Mouse (Mus musculus) midbrain, embryonic 16.5 days (tissue): ENCODE data around the gene Mfng. TPM values are rescaled to one million over a fixed set of nuclear protein-coding genes. Genes with fewer than 3 reads are reported as not detected.
A peak's percentile ranks its signal among the peaks of the same experiment; 100 is the strongest.

Experiments used
- ATAC-seq: fragments of 200-750 bp; cut with Nextera tagmentation; 2 replicates; pipeline ENCODE4 v1.8.0; 2017; ENCODE audit warnings: moderate TSS enrichment
- H3K27ac ChIP-seq: fragments of 300-500 bp; sonication (generic); 2 replicates; pipeline ENCODE4 v1.5.1; 2014; ENCODE audit warnings: mild to moderate bottlenecking, low read length, mixed read lengths
- H3K27me3 ChIP-seq: fragments of 300-500 bp; sonication (generic); 2 replicates; pipeline ENCODE4 v1.6.1; 2014; ENCODE audit warnings: low read depth, low read length, mixed read lengths; ENCODE audit not compliant: control insufficient read depth, insufficient read depth
- H3K36me3 ChIP-seq: fragments of 300-500 bp; sonication (generic); 2 replicates; pipeline ENCODE4 v1.6.1; 2014; ENCODE audit warnings: mild to moderate bottlenecking, low read length, moderate library complexity, mixed read lengths; ENCODE audit not compliant: control insufficient read depth, insufficient read depth
- H3K4me1 ChIP-seq: fragments of 300-500 bp; sonication (generic); 2 replicates; pipeline ENCODE4 v1.6.1; 2014; ENCODE audit warnings: mild to moderate bottlenecking, low read length, mixed read lengths; ENCODE audit not compliant: control insufficient read depth, insufficient read depth
- H3K4me2 ChIP-seq: fragments of 300-500 bp; sonication (generic); 2 replicates; pipeline ENCODE4 v1.6.1; 2014; ENCODE audit warnings: mild to moderate bottlenecking, low read length, mixed read lengths
- H3K4me3 ChIP-seq: fragments of 300-500 bp; sonication (generic); 2 replicates; pipeline ENCODE4 v1.5.1; 2014; ENCODE audit warnings: low read depth, mild to moderate bottlenecking, low read length, moderate library complexity, mixed read lengths
- H3K9ac ChIP-seq: fragments of 300-500 bp; sonication (generic); 2 replicates; pipeline ENCODE4 v1.6.1; 2014; ENCODE audit warnings: low read depth, low read length, mixed read lengths
- H3K9me3 ChIP-seq: fragments of 300-500 bp; sonication (generic); replicated peaks from 2 replicates; pipeline ENCODE4 v1.6.1; 2014; ENCODE audit warnings: mild to moderate bottlenecking, low read length, mixed read lengths; ENCODE audit not compliant: control insufficient read depth, poor library complexity, severe bottlenecking
- WGBS: fragments of 180-500 bp; shearing (Covaris S2); extraction: QIAGEN DNeasy Blood & Tissue Kit; methylation state at CpG from one replicate; pipeline ENCODE4 v1.1.7; 2014; 5-methylcytosine and 5-hydroxymethylcytosine counted together
- polyA plus RNA-seq: library from polyadenylated mRNA; unstranded; fragments of >200 nt; fragmentation: Nextera tagmentation; extraction: Ambion mirVana; gene quantifications from 2 replicates; pipeline ENCODE4 v1.2.1, GENCODE M21; 2015

The Mfng gene
- polyA plus RNA-seq, 1 experiment from 2014 or later = 13.5 TPM

DNA sequence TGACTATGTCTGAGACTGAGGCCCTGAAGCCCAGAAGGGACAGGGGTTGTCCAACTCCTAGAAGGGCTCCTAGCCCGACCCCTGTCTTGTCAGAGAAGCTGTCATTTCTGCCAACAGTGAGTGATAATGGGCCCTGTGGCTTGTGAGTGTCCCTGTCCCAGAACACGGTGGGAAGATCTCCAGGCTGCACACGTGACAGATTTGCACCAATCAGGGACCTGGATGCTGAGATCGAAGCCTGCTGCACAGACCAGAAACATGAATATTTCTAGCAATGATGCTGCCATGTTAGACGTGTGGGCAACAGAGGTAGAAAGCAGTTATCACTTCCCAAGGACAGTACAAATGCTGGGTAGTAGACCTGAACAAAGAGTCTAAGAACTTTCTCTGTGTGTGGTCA, 11.2 kb upstream of the Mfng start:
- Histone ChIP-seq H3K27me3 (no peaks in the 10 kb centered on the region), H3K9ac (no peak overlapping the region), H3K4me1 (no peaks in the 10 kb centered on the region), H3K4me3 (no peak overlapping the region), H3K36me3 (no peaks in the 10 kb centered on the region), H3K27ac (no peak overlapping the region), H3K4me2 (no peak overlapping the region), H3K9me3 (no peaks in the 10 kb centered on the region)
- no peak for ATAC-seq
- WGBS = 70% methylated on average over 5 of the region's 5 CpGs

DNA sequence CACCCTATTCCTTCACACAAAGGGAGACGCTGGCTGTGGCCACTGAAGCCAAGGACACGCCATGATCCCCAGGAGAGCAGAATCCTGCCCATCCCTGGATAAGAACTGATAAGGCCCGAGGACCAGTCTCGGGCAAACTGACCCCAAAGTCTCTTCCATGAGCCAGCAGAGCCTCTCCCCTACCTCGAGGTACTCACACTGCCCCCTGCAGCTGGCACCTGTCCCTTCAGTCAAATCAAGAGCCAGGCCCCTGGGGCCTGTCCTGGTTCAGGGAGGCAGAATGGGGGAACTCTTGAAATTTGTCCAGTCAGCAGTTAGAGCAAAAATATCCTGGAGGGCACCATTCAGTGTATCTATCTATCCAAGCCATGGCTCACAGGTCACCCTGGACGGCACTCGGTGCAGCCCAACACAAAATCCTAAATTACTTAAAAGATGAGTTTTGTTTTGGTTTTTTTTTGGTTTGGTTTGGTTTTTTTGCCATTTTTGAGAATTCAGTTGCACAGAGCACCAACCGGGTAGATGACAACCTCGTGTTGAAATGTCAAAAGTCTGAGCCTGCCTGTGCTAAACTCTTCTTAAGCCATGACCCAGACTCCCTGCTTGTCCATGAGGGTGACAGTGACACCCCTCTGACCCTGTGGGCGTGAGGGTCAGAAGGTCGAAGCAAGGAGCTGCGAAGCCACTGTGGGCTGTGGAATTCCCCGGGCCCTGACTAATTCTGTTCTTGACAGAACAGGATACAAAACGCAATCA, 9.3 kb upstream of the Mfng start:
- Histone ChIP-seq H3K27me3 (no peaks in the 10 kb centered on the region), H3K9me3 (no peaks in the 10 kb centered on the region), H3K4me2 (no peak overlapping the region), H3K4me1 (0 out of 2 replicates have a peak, but pooled peaks cover 2% of the 10 kb centered on the region), H3K4me3 (no peak overlapping the region), H3K27ac (no peak overlapping the region), H3K9ac (no peak overlapping the region), H3K36me3 (no peaks in the 10 kb centered on the region)
- ATAC-seq = no peak
- WGBS = 74% methylated on average over 14 of the region's 14 CpGs

DNA sequence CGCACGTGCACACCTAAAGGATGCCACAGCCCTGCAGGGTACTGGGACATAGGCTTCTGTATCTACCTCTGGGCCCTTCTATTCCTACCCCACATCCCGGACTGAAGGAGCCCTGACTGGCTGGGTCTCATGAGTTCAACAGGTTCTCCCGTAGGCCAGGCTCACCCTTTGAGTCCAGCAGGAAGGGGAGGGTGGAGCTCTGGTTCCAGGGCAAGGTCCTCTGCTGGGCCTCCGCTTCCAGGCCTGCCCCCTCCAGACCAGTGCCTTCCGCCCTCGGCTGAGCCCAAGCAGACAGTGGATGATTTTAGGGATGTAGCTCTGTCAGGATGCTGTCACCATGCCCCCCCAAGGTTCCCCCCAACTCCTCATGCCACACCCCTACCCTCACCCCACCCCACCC, 7.6 kb upstream of the Mfng start:
- Histone ChIP-seq H3K9ac (no peak overlapping the region), H3K36me3 (no peaks in the 10 kb centered on the region), H3K9me3 (no peaks in the 10 kb centered on the region), H3K4me1 (0 out of 2 replicates have a peak, but pooled peaks cover 2% of the 10 kb centered on the region), H3K27me3 (no peaks in the 10 kb centered on the region), H3K27ac (no peak overlapping the region), H3K4me2 (no peak overlapping the region), H3K4me3 (no peak overlapping the region)
- 86% methylated on average over 7 of the region's 7 CpGs for WGBS
- ATAC-seq = no peak

DNA sequence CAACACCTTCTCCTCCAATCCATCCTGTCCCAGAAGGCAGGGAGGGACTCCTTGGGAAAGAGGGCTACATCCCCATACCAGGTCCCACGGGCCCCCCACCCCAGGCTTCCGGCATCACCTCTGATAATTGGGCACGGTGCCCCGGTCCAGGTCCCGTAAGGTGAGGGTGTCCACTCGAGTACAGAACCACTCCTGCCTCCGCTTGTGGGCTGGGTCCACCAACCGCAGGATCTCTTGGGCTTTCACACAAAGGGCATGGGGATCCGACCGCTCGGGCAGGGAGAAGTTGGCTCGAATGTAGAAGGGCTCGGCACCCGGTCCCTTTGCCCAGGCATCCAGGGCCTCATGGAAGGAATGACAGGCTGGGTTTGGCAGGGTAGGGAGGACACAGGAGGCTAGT, 7.1 kb upstream of the Mfng start:
- H3K9me3 ChIP-seq = no peaks in the 10 kb centered on the region
- WGBS = 95% methylated on average over 14 of the region's 14 CpGs
- no peak for ATAC-seq

DNA sequence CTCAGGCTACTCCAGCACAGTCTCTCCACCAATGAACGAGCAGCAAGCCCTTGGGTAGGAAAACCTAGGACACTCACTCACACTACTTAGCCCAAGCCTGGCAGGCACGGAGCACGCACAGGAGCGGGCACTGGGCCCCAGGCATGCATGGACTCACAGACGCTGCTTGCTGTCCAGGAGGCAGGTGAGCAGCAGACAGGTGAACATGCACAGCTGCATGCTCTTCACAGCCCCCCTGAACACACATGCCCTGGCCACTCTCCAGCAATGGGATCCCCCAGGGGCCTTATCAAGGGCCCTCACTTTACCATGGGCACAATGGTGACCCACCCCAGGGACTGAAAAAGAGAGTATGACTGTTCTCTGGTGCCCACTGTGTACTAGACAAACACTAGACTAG, 6.4 kb upstream of the Mfng start:
- Histone ChIP-seq H3K4me1 (0 out of 2 replicates have a peak, but pooled peaks cover 2% of the 10 kb centered on the region), H3K27ac (no peak overlapping the region), H3K4me3 (no peak overlapping the region), H3K9me3 (no peaks in the 10 kb centered on the region), H3K27me3 (no peaks in the 10 kb centered on the region), H3K9ac (no peak overlapping the region), H3K4me2 (no peak overlapping the region), H3K36me3 (no peaks in the 10 kb centered on the region)
- no peak for ATAC-seq
- 80% methylated on average over 5 of the region's 5 CpGs for WGBS

More for the DNA sequence above, 7.1 kb upstream of the Mfng start:
- 0 out of 2 replicates have a peak, but pooled peaks cover 2% of the 10 kb centered on the region for H3K4me1 ChIP-seq
- no peak overlapping the region for H3K9ac ChIP-seq
- no peak overlapping the region for H3K27ac ChIP-seq
- no peak overlapping the region for H3K4me2 ChIP-seq
- no peak overlapping the region for H3K4me3 ChIP-seq
- H3K36me3 ChIP-seq = no peaks in the 10 kb centered on the region
- H3K27me3 ChIP-seq = no peaks in the 10 kb centered on the region

DNA sequence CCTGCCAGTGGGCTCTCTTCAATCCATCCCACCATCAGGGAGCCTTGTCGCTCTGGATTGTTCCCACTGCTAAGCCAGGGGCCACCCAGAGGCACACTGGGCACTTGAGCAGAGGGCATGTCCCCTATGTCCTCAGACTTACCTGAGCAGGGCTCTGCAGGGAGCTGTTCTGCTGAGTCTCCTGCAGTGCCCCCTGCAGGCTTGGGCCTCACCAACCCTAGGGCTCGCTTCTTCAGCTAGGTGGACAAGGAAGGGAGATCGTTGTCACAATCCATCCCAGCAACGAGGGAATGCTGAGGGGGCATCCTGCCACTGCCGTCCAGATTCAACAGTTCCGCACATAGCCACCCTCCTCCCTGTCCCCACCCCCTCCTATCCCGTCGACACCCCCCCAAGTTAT, 6.0 kb upstream of the Mfng start:
- Histone ChIP-seq H3K4me1 (0 out of 2 replicates have a peak, but pooled peaks cover 2% of the 10 kb centered on the region), H3K27ac (no peak overlapping the region), H3K4me3 (no peak overlapping the region), H3K9ac (no peak overlapping the region), H3K36me3 (no peaks in the 10 kb centered on the region), H3K27me3 (no peaks in the 10 kb centered on the region), H3K4me2 (no peak overlapping the region), H3K9me3 (no peaks in the 10 kb centered on the region)
- no peak for ATAC-seq
- WGBS = 76% methylated on average over 8 of the region's 8 CpGs

DNA sequence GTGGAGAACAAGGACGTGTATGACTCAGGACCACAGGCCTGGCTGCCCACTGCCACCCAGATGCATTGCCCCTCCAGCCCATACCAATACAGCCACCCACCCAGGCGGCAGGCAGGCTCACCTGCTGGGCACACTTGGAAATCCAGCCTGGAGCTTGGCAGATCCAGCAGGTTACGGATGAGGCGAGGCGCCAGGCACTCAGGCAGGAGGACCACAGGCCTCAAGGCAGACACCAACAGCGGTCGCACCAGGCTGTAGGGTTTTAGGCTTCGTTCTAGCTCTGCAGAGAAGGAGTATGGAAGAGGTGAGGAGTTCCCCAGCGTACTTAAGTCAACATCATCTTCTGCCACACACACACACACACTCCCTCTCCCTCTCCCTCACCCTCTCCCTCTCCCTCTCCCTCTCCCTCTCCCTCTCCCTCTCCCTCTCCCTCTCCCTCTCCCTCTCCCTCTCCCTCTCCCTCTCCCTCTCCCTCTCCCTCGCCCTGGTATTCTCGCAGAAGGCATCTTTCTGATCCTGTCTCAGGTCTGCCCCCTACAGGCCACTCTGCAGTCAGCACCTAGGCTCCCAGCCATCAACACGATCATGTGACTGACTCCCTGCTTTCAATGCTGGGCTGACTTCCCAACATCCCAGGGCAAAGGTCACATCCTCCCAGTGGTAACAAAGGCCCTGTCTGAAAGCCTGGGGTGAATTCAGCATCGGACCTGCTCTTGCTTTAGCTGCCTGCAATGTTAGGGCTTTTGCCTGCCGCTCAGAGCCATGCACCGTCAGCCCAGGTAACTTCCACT, 5.0 kb upstream of the Mfng start:
- 42% methylated on average over 13 of the region's 15 CpGs for WGBS
- H3K4me3 ChIP-seq = no peak overlapping the region
- ATAC-seq = no peak
- H3K27ac ChIP-seq = no peak overlapping the region
- H3K27me3 ChIP-seq = no peaks in the 10 kb centered on the region
- H3K4me1 ChIP-seq = peaks cover 7% of the 10 kb centered on the region
- no peak overlapping the region for H3K4me2 ChIP-seq
- no peaks in the 10 kb centered on the region for H3K9me3 ChIP-seq
- H3K36me3 ChIP-seq = no peaks in the 10 kb centered on the region
- H3K9ac ChIP-seq = no peak overlapping the region

DNA sequence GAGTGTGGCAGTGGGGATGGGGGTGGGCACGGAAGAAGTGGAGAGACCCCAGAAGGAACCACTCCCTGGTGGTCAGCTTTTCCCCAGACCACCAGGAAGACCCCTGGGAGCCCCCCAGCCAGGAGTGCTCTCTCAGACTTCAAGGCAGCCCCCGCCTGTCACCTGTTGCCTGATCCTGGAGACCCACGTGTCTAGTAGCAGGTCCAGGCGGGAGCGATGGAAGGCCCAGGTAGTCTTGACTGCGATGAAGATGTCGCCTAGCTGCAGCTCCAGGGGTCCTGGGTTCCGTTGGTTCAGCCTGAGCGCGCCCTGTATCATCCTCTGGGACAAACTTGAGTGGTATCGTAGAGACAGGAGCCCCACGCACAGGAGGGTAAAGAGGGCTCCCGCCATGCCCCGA, 419 bp downstream of the Mfng start:
- peak overlapping the region; percentile 38; the same call in 1 of the 2 replicates for H3K9ac ChIP-seq
- WGBS = 26% methylated on average over 14 of the region's 14 CpGs
- no peak for ATAC-seq
- H3K36me3 ChIP-seq = no peaks in the 10 kb centered on the region
- no peaks in the 10 kb centered on the region for H3K9me3 ChIP-seq
- H3K4me3 ChIP-seq = peak overlapping the region; percentile 16
- no peaks in the 10 kb centered on the region for H3K27me3 ChIP-seq
- peak overlapping the region; percentile 55; the same call in 1 of the 2 replicates for H3K27ac ChIP-seq
- peak overlapping the region; percentile 27 for H3K4me2 ChIP-seq
- H3K4me1 ChIP-seq = peaks cover 7% of the 10 kb centered on the region

DNA sequence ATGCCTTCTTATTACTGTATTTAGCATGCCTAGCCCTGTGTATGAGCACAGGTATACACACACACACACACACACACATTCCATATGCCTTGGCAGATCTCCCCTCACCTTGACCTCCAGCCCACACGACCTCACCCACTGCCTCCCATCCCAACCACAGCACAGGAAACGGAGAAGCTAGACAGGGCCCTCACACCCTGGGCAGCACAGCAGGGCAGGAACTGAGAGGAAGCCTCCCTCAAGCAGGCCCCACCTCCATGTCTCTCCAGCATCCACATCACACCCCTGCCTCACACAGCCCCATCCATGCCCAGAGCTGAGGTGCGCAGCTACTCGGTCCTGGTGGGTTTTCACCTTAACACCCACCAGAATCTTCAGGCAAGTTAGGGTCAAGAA, 909 bp downstream of the Mfng start:
- peaks cover 7% of the 10 kb centered on the region for H3K4me1 ChIP-seq
- 46% methylated on average over 4 of the region's 4 CpGs for WGBS
- H3K36me3 ChIP-seq = no peaks in the 10 kb centered on the region
- H3K4me2 ChIP-seq = peak overlapping the region; percentile 27
- H3K9ac ChIP-seq = no peak overlapping the region
- no peaks in the 10 kb centered on the region for H3K9me3 ChIP-seq
- ATAC-seq = no peak
- H3K27me3 ChIP-seq = no peaks in the 10 kb centered on the region
- H3K4me3 ChIP-seq = peak overlapping the region; percentile 16
- 0 out of 2 replicates have a peak overlapping the region, but pooled peaks have one; percentile 8 for H3K27ac ChIP-seq
